Mouse (Mus musculus) ES-E14 (cell line): ENCODE data around the gene Atp13a1.

Experiments
- HCFC1 ChIP-seq: IDR thresholded peaks from 2 replicates; pipeline ENCODE4 v1.6.1; 2012; ENCODE audit warnings: low read length, inconsistent platforms, borderline replicate concordance; ENCODE audit not compliant: insufficient read depth
- MAFK ChIP-seq: IDR thresholded peaks from 2 replicates; pipeline ENCODE4 v1.6.1; 2014; ENCODE audit warnings: mild to moderate bottlenecking, low read depth, low read length, inconsistent platforms; ENCODE audit not compliant: insufficient read depth
- ZC3H11A ChIP-seq: IDR thresholded peaks from 2 replicates; pipeline ENCODE4 v1.6.1; 2012; ENCODE audit warnings: low read depth, mild to moderate bottlenecking, inconsistent platforms, low read length, borderline replicate concordance
- ZNF384 ChIP-seq: IDR thresholded peaks from 2 replicates; pipeline ENCODE4 v1.6.1; 2012; ENCODE audit warnings: low read depth, low read length, inconsistent platforms

DNA sequence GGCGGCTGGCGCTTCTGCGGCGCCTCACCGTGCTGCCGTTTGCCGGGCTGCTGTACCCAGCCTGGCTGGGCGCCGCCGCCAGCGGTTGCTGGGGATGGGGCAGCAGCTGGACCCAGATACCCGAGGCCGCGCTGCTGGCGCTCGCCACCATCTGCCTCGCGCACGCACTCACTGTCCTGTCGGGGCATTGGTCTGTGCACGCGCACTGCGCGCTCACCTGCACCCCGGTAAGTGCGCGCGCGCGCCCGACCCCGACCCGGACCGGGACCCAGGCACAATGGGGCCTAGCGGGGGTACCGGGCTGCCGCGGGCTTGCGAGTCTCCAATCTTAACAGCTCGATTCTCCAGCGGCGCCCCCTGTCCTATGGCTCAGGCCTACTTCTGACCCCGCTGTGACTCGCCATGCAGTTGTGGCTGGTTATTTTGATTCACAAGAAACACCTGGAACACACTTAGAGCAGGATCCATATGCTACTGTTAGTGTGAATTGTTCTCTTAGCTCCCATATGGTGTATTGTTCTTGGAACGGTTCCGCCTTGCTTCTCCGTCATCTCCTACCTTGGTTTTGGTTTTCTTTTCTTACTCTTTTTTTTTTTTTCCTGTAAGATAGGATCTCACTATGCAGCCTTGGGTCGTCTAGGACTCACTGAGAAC is 579 bp downstream of the Atp13a1 start:
- TF ChIP-seq MAFK: no peak
- peak; percentile 8; the same call in 1 of the 2 replicates for TF ChIP-seq HCFC1
- no peak for TF ChIP-seq ZC3H11A
- TF ChIP-seq ZNF384: peak; percentile 53; the same call in 1 of the 2 replicates
